ENCODE assay signal across 9 mouse cellular contexts in the genomic region with DNA sequence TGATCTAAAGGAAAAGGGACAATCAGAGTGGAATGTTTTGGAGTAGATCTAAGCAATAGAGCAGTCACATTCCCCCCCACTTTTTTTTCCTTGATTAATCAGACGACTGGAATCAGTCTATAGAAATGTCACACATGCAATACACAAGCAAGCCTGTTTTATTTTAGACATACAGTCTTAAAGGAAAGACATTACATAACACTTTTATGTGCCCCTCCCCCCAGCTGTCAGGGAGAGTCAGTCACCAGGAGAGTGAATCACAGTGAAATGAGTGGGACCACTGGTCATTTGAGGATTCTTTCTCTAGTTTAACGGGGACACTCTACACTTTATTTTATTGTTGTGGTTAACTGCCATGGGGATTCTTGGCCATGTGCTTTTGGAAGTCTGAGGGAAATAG. TPM values are rescaled to one million over a fixed set of nuclear protein-coding genes. Genes with fewer than 3 reads are reported as not detected.
DNase-seq lines count a peak whose midpoint lies in the region; ATAC-seq and TF ChIP-seq lines count a peak whose summit lies in the region.
"Had no signal": no experiment of that assay in that cellular context is flagged by ENCODE, and none has a peak within 500 bp of the region (broad histone marks: within the 10 kb centered on the region; RNA-seq: fewer than 3 reads in every experiment).

No protein-coding gene starts in this region.

- H3K4me3 ChIP-seq in heart, adult 2 months: peak overlapping the region; percentile 70; the same call in 1 of the 2 replicates
- peak overlapping the region; percentile 77 for H3K4me3 ChIP-seq in intestine, embryonic 14.5 days (ENCODE audit: low read depth, low read length)
- no peak overlapping the region for H3K4me3 ChIP-seq in midbrain, embryonic 11.5 days (ENCODE audit: low read depth, low read length)
- H3K4me3 ChIP-seq in thymus, adult 2 months (ENCODE audit: control insufficient read depth, insufficient read depth, low read length): no peak overlapping the region

- peaks cover 1% of the 10 kb centered on the region; the same call in 1 of the 2 replicates for H3K4me1 ChIP-seq in heart, adult 2 months (ENCODE audit: control insufficient read depth, insufficient read depth, low read length)
- H3K4me1 ChIP-seq in intestine, embryonic 14.5 days (replicated peaks; ENCODE audit: control insufficient read depth, insufficient read depth, low read length): peaks cover 14% of the 10 kb centered on the region; the same call in 1 of the 2 replicates
- peaks cover 6% of the 10 kb centered on the region; the same call in 1 of the 2 replicates for H3K4me1 ChIP-seq in midbrain, embryonic 11.5 days (ENCODE audit: control insufficient read depth, insufficient read depth, low read length)
- peaks cover 5% of the 10 kb centered on the region; the same call in 1 of the 2 replicates for H3K4me1 ChIP-seq in thymus, adult 2 months (replicated peaks; ENCODE audit: control insufficient read depth, insufficient read depth, low read length)

- H3K27ac ChIP-seq in heart, adult 2 months: no peak overlapping the region
- no peak overlapping the region for H3K27ac ChIP-seq in intestine, embryonic 14.5 days (ENCODE audit: low read depth)
- H3K27ac ChIP-seq in midbrain, embryonic 11.5 days (ENCODE audit: low read depth, low read length): no peak overlapping the region
- no peak overlapping the region for H3K27ac ChIP-seq in thymus, adult 2 months (ENCODE audit: control insufficient read depth, insufficient read depth, low read length)

- 52% methylated on average over 2 of the region's 2 CpGs for WGBS in heart, adult 2 months
- WGBS in intestine, embryonic 14.5 days: 28% methylated on average over 2 of the region's 2 CpGs
- WGBS in midbrain, embryonic 11.5 days: 12% methylated on average over 2 of the region's 2 CpGs
- 82% methylated on average over 2 of the region's 2 CpGs for WGBS in thymus, adult 2 months

- no peak for DNase-seq in heart, adult 2 months
- DNase-seq in heart, postnatal 25 days (ENCODE audit: low spot score): no peak
- DNase-seq in embryo, embryonic 9.5 days (ENCODE audit: extremely low spot score): peak; percentile 5
- DNase-seq in intestine, embryonic 14.5 days (ENCODE audit: low spot score): no peak
- DNase-seq in midbrain, embryonic 11.5 days (ENCODE audit: low spot score, missing footprints): peak; percentile 85
- DNase-seq in thymus, adult 2 months: no peak
- no peak for DNase-seq in frontal cortex, postnatal 25 days (ENCODE audit: low spot score in 2 of 2)
- no peak for DNase-seq in frontal cortex, postnatal 36 days (ENCODE audit: low spot score in 2 of 2)
- DNase-seq: adrenal gland, adult 8-10 months had no signal

- H3K79me2 ChIP-seq in heart, adult 2 months (replicated peaks; ENCODE audit: control insufficient read depth, insufficient read depth, low read length): no peaks in the 10 kb centered on the region

- no peak for TF ChIP-seq CTCF in heart, adult 2 months (IDR thresholded peaks at IDR 0.05)
- no peak for TF ChIP-seq CTCF in thymus, adult 2 months (IDR thresholded peaks at IDR 0.05; ENCODE audit: borderline replicate concordance, control insufficient read depth, extremely low read depth, insufficient read depth, low read length, poor library complexity)

- no peak overlapping the region for H3K9ac ChIP-seq in heart, adult 2 months (ENCODE audit: low read depth, low read length)
- no peak overlapping the region; the same call in 1 of the 2 replicates for H3K9ac ChIP-seq in intestine, embryonic 14.5 days (ENCODE audit: low read length)
- no peak overlapping the region for H3K9ac ChIP-seq in midbrain, embryonic 11.5 days (ENCODE audit: low read length)

- TF ChIP-seq EP300 in heart, adult 2 months (IDR thresholded peaks at IDR 0.05; ENCODE audit: insufficient read depth, low read depth, low read length): no peak

- no peak for ATAC-seq in intestine, embryonic 14.5 days (replicated peaks; ENCODE audit: low FRiP score, low TSS enrichment, low read depth)
- ATAC-seq in midbrain, embryonic 11.5 days (ENCODE audit: low FRiP score): no peak

- H3K27me3 ChIP-seq in heart, adult 2 months (ENCODE audit: control insufficient read depth, insufficient read depth, low read length): 0 out of 2 replicates have a peak, but pooled peaks cover 1% of the 10 kb centered on the region
- no peaks in the 10 kb centered on the region for H3K27me3 ChIP-seq in intestine, embryonic 14.5 days (replicated peaks; ENCODE audit: control insufficient read depth, insufficient read depth, low read length)
- H3K27me3 ChIP-seq in midbrain, embryonic 11.5 days (ENCODE audit: control insufficient read depth, insufficient read depth, low read length): peaks cover 16% of the 10 kb centered on the region
- H3K27me3 ChIP-seq in thymus, adult 2 months (ENCODE audit: control insufficient read depth, insufficient read depth, low read length): peaks cover 10% of the 10 kb centered on the region

- no peak for TF ChIP-seq POLR2A in heart, adult 2 months (IDR thresholded peaks at IDR 0.05; ENCODE audit: insufficient read depth, low read depth, low read length)
- no peak for TF ChIP-seq POLR2A in thymus, adult 2 months (IDR thresholded peaks at IDR 0.05; ENCODE audit: control insufficient read depth, extremely low read depth, insufficient read depth, low read length, poor library complexity)

- intact Hi-C loops in heart, adult 2 months (cut with DNase I): loop anchor here (5.0 kb wide), 1 partner anchor 106 kb away; no protein-coding TSS in a partner anchor
- intact Hi-C loops in heart, postnatal 25 days (cut with DNase I): no loop called here

- peak overlapping the region; percentile 74 for H3K4me2 ChIP-seq in intestine, embryonic 14.5 days (ENCODE audit: low read length)
- peak overlapping the region; percentile 92; the same call in 1 of the 2 replicates for H3K4me2 ChIP-seq in midbrain, embryonic 11.5 days

- no peaks in the 10 kb centered on the region for H3K9me3 ChIP-seq in intestine, embryonic 14.5 days (ENCODE audit: control insufficient read depth, low read length)
- no peaks in the 10 kb centered on the region for H3K9me3 ChIP-seq in midbrain, embryonic 11.5 days (ENCODE audit: control insufficient read depth, low read length)

- no peaks in the 10 kb centered on the region for H3K36me3 ChIP-seq in heart, adult 2 months (ENCODE audit: control insufficient read depth, insufficient read depth, low read length)
- peaks cover 12% of the 10 kb centered on the region for H3K36me3 ChIP-seq in intestine, embryonic 14.5 days (ENCODE audit: control insufficient read depth, insufficient read depth, low read length)
- H3K36me3 ChIP-seq in midbrain, embryonic 11.5 days (ENCODE audit: control insufficient read depth, insufficient read depth, low read length): no peaks in the 10 kb centered on the region
- H3K36me3 ChIP-seq in thymus, adult 2 months (ENCODE audit: control insufficient read depth, insufficient read depth, low read length): no peaks in the 10 kb centered on the region

RNA-seq across cellular contexts. Expression of a gene that starts 2.7 kb away (rescaled TPM):
- 1 to 10 TPM; 2.1 to 2.5 TPM for total RNA-seq in heart, adult 2 months (2021)
- polyA plus RNA-seq in heart, adult 2 months (2012; rRNA removed): 0.51 and 0.97 TPM in 2 replicates
- 1 to 10 TPM; 2.4 to 2.7 TPM for total RNA-seq in heart, postnatal 25 days (2021)
- polyA plus RNA-seq in intestine, embryonic 14.5 days (2014; fragmentation: Nextera tagmentation; extraction: Ambion mirVana): 14.6 and 15.7 TPM in 2 replicates
- polyA plus RNA-seq in midbrain, embryonic 11.5 days (2014; fragmentation: Nextera tagmentation; extraction: Ambion mirVana): 4.8 and 5.0 TPM in 2 replicates
- polyA plus RNA-seq in thymus, adult 2 months (2012; rRNA removed): 0.57 and 0.87 TPM in 2 replicates

Comparison
In these comparisons a context has a peak if more than half of its experiments do, and no peak if none do; other contexts are left out.
1. DNase-seq: peak in embryo, embryonic 9.5 days (single experiment) and midbrain, embryonic 11.5 days (single experiment); none in heart, adult 2 months (0 of 2), heart, postnatal 25 days (single experiment), intestine, embryonic 14.5 days (single experiment), thymus, adult 2 months (single experiment), frontal cortex, postnatal 25 days (0 of 2) and frontal cortex, postnatal 36 days (0 of 2).
2. H3K4me3 ChIP-seq: peak in heart, adult 2 months (single experiment) and intestine, embryonic 14.5 days (single experiment); none in midbrain, embryonic 11.5 days (single experiment) and thymus, adult 2 months (single experiment).